Mouse (Mus musculus) spleen, adult 2 months (tissue): ENCODE results near the gene Trim29.

Experiments
- CTCF ChIP-seq: fragments of 200-500 bp; IDR thresholded peaks from 2 replicates; pipeline ENCODE4 v1.5.1; 2011; ENCODE audit warnings: mild to moderate bottlenecking, inconsistent platforms; ENCODE audit not compliant: insufficient read depth, insufficient read length, insufficient replicate concordance; ENCODE audit errors: extremely low read depth
- POLR2A ChIP-seq: fragments of 200-500 bp; IDR thresholded peaks from 2 replicates; pipeline ENCODE4 v1.6.1; 2011; ENCODE audit warnings: low read depth, low read length, inconsistent platforms

DNA sequence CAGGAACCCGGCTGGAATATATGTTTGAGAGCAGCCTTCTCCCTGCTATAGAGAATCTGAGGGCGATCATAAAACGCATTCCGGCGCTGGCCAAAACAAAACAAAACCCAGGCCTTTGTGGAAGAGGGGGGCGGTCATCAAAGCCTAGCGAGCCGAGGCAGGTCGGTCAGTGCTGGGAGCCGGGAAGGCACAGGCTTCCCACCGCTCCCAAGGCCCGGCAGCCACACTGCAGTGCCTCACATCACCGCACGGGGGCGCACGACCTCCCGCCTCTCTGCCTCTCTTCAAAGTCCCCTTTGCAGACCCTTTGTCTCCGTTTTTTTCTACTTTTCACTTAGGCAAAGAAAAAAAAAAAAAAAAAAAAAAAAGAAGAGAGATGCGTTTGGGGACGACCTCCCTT is 23.8 kb upstream of the Trim29 start:
- TF ChIP-seq POLR2A (no peak), CTCF (peak; percentile 84)
